Mouse (Mus musculus) layer of hippocampus, postnatal 36 days (tissue): Measurements from ENCODE around the gene Aloxe3. TPM values are rescaled to one million over a fixed set of nuclear protein-coding genes. Genes with fewer than 3 reads are reported as not detected.

Experiments used
- DNase-seq, 2 experiments: peaks; one replicate each; pipeline ENCODE4 v3.0.0; 2022
- total RNA-seq, 2 experiments: library from RNA; stranded (reverse); gene quantifications; 2 replicates each; pipeline ENCODE4 v1.2.3; 2021

Gene Aloxe3
- total RNA-seq, 2 experiments from 2014 or later, result 6.6 to 6.9 TPM

GRCm38 (mm10) chr11:69109032-69109900, 16.4 kb upstream of the Aloxe3 start:
- no peak for DNase-seq

- peak; percentile 88 to 90 for DNase-seq
These were observed 15.2 kb upstream of the Aloxe3 start for GRCm38 (mm10) chr11:69110319-69111046.

- DNase-seq, result no peak
These were observed 14.5 kb upstream of the Aloxe3 start for GRCm38 (mm10) chr11:69111051-69111810.

- DNase-seq, result no peak
These were observed 13.8 kb upstream of the Aloxe3 start for GRCm38 (mm10) chr11:69111865-69112264.

- no peak for DNase-seq
These were observed 11.7 kb upstream of the Aloxe3 start for GRCm38 (mm10) chr11:69114018-69114417.

- DNase-seq, result no peak
These were observed 11.1 kb upstream of the Aloxe3 start for GRCm38 (mm10) chr11:69114621-69115020.

- DNase-seq, result no peak
These were observed 8.9 kb upstream of the Aloxe3 start for GRCm38 (mm10) chr11:69116843-69117242.

GRCm38 (mm10) chr11:69117737-69118695, 7.7 kb upstream of the Aloxe3 start:
- peak; percentile 63 to 64 for DNase-seq

- peak; percentile 79 to 89 for DNase-seq
These were observed 6.9 kb upstream of the Aloxe3 start for GRCm38 (mm10) chr11:69118765-69119164.

- no peak for DNase-seq
These were observed 6.1 kb upstream of the Aloxe3 start for GRCm38 (mm10) chr11:69119446-69120155.

- DNase-seq, result no peak
These were observed 5.3 kb upstream of the Aloxe3 start, which contains the start of gene Hes7 for GRCm38 (mm10) chr11:69120221-69121000. TSS of gene Hes7 (plus strand) at chr11:69120404.

GRCm38 (mm10) chr11:69121001-69121740, 4.5 kb upstream of the Aloxe3 start:
- no peak for DNase-seq

- DNase-seq, result no peak
These were observed 3.9 kb upstream of the Aloxe3 start for GRCm38 (mm10) chr11:69121741-69122335.

- peak; percentile 89 to 90 for DNase-seq
These were observed 3.3 kb upstream of the Aloxe3 start, which contains the start of gene 9130213A22Rik for GRCm38 (mm10) chr11:69122336-69122951. TSS of gene 9130213A22Rik (minus strand) at chr11:69122589.

GRCm38 (mm10) chr11:69123056-69123692, 2.5 kb upstream of the Aloxe3 start:
- peak; percentile 91 for DNase-seq

GRCm38 (mm10) chr11:69123693-69124497, 1.8 kb upstream of the Aloxe3 start:
- peak; percentile 91 to 95 for DNase-seq

- DNase-seq, result no peak
These were observed 1.2 kb upstream of the Aloxe3 start for GRCm38 (mm10) chr11:69124498-69124847.
